Mouse (Mus musculus) lung, postnatal 0 days (tissue): ENCODE measurements around the gene 4921524J17Rik.

Experiments used
- CTCF ChIP-seq: IDR thresholded peaks from 2 replicates; pipeline ENCODE4 v1.5.1; 2016; ENCODE audit warnings: antibody characterized with exemption, mild to moderate bottlenecking
- EP300 ChIP-seq: IDR thresholded peaks from 2 replicates; pipeline ENCODE4 v1.6.1; 2016; ENCODE audit warnings: antibody characterized with exemption, mild to moderate bottlenecking, control low read depth

DNA sequence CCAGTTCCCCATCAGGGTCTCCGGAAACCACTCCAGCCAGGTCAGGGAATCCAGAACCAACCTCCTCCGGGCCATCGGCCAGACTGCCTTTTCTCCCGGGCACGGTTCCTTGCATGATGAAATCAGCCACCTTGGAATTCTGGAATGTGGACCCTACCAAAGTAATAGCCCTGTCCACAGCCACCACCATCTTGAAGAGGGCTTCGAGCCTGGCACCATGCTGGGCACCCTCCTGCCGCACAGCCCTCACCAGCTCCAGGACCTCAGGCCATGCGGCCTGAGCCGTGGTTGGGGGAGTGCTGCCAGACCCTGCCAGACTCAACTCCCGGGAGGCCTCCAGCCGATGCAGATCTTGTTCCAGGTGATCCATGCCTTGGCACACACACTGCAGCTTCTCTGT lies 68.0 kb downstream of the 4921524J17Rik start:
- TF ChIP-seq EP300: no peak
- no peak for TF ChIP-seq CTCF
